Mouse (Mus musculus) lung, embryonic 14.5 days (tissue): Measurements from ENCODE around the gene Rab38. TPM values are rescaled to one million over a fixed set of nuclear protein-coding genes. Genes with fewer than 3 reads are reported as not detected.

Experiments used
- ATAC-seq: fragments of 200-750 bp; cut with Nextera tagmentation; 2 replicates; pipeline ENCODE4 v1.8.0; 2017; ENCODE audit warnings: mild to moderate bottlenecking, moderate TSS enrichment, moderate library complexity; ENCODE audit not compliant: insufficient read depth
- DNase-seq: peaks from one replicate; pipeline ENCODE4 v3.0.0-alpha.2; 2015
- H3K27ac ChIP-seq: fragments of 300-500 bp; sonication (generic); 2 replicates; pipeline ENCODE4 v1.5.1; 2014; ENCODE audit warnings: low read depth, mild to moderate bottlenecking, moderate library complexity
- H3K27me3 ChIP-seq: fragments of 300-500 bp; sonication (generic); 2 replicates; pipeline ENCODE4 v1.6.1; 2014; ENCODE audit warnings: low read length, control low read depth; ENCODE audit not compliant: insufficient read depth
- H3K36me3 ChIP-seq: fragments of 300-500 bp; sonication (generic); 2 replicates; pipeline ENCODE4 v1.6.1; 2014; ENCODE audit warnings: control low read depth; ENCODE audit not compliant: insufficient read depth
- H3K4me1 ChIP-seq: fragments of 300-500 bp; sonication (generic); 2 replicates; pipeline ENCODE4 v1.6.1; 2014; ENCODE audit warnings: antibody characterized with exemption, control low read depth; ENCODE audit not compliant: insufficient read depth
- H3K4me2 ChIP-seq: fragments of 300-500 bp; sonication (generic); 2 replicates; pipeline ENCODE4 v1.6.1; 2014; ENCODE audit warnings: mild to moderate bottlenecking
- H3K4me3 ChIP-seq: fragments of 300-500 bp; sonication (generic); 2 replicates; pipeline ENCODE4 v1.5.1; 2014; ENCODE audit warnings: low read depth, low read length
- H3K9ac ChIP-seq: fragments of 300-500 bp; sonication (generic); 2 replicates; pipeline ENCODE4 v1.6.1; 2014
- H3K9me3 ChIP-seq: fragments of 300-500 bp; sonication (generic); 2 replicates; pipeline ENCODE4 v1.6.1; 2016; ENCODE audit warnings: low read depth, low read length, control low read depth
- CTCF ChIP-seq: IDR thresholded peaks from 2 replicates; pipeline ENCODE4 v1.5.1; 2016; ENCODE audit warnings: antibody characterized with exemption, low read depth
- WGBS: fragments of 180-500 bp; shearing (Covaris S2); extraction: QIAGEN DNeasy Blood & Tissue Kit; methylation state at CpG from one replicate; pipeline ENCODE4 v1.1.7; 2014; 5-methylcytosine and 5-hydroxymethylcytosine counted together
- polyA plus RNA-seq: library from polyadenylated mRNA; unstranded; fragments of >200 nt; fragmentation: Nextera tagmentation; extraction: Ambion mirVana; gene quantifications from 2 replicates; pipeline ENCODE4 v1.2.1, GENCODE M21; 2014

Rab38 gene
- polyA plus RNA-seq, 1 experiment from 2014 or later, result 19.0 TPM

DNA sequence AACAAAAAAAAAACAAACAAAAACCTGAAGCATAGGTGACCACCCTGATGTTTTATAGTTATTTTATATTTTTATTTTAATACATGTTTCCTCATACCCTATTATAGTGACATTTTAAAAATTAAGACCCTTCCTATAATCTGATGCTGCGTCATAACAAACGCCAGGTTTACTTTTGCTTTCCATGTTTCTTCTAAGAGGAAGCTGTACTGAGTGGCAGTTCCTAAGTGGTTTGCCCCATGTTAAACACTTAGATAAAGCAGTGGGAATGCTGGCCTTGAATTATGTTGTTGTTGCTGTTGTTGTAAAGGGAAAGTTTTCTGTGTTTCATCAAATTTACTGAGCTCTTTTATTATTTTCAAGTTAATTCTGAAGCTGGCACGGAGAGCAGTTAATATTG lies 27.8 kb downstream of the Rab38 start:
- DNase-seq, result peak; percentile 2
- Histone ChIP-seq H3K27ac (no peak overlapping the region), H3K4me1 (no peaks in the 10 kb centered on the region), H3K9me3 (no peaks in the 10 kb centered on the region), H3K4me3 (no peak overlapping the region), H3K9ac (no peak overlapping the region), H3K36me3 (no peaks in the 10 kb centered on the region), H3K27me3 (no peaks in the 10 kb centered on the region), H3K4me2 (no peak overlapping the region)
- 61% methylated on average over 3 of the region's 3 CpGs for WGBS
- TF ChIP-seq CTCF, result no peak
- no peak for ATAC-seq

DNA sequence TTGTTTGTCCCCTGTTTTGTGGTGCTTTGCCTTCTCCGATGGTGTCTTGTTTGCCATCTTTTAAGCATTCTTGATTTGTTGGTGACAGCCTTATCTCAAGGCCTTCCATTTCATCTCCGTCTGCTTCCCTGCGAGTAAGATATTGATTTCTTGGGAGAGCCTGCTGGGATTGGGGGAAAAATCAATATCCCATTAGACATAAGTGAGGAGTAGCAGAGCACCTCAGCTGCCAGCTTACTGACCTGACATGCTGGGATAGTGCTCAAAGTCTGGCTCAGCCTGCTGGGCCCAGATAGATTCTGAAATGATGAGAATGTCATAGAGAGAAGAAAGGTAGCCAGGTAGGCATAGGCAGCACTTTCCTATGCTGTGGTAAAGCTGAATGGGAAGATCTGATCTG lies 37.7 kb downstream of the Rab38 start:
- Histone ChIP-seq H3K4me2 (no peak overlapping the region), H3K4me3 (no peak overlapping the region), H3K9me3 (no peaks in the 10 kb centered on the region), H3K36me3 (no peaks in the 10 kb centered on the region), H3K27ac (no peak overlapping the region), H3K9ac (no peak overlapping the region), H3K27me3 (no peaks in the 10 kb centered on the region), H3K4me1 (no peaks in the 10 kb centered on the region)
- no peak for DNase-seq
- no peak for TF ChIP-seq CTCF
- no peak for ATAC-seq
- 56% methylated on average over 3 of the region's 3 CpGs for WGBS

GRCm38 (mm10) chr7:88482110-88482619 lies 52.1 kb downstream of the Rab38 start:
- DNase-seq (no peak), ATAC-seq (no peak)
- Histone ChIP-seq H3K9me3 (no peaks in the 10 kb centered on the region), H3K27ac (no peak overlapping the region), H3K27me3 (no peaks in the 10 kb centered on the region), H3K9ac (no peak overlapping the region), H3K4me3 (no peak overlapping the region), H3K4me2 (no peak overlapping the region), H3K36me3 (no peaks in the 10 kb centered on the region), H3K4me1 (no peaks in the 10 kb centered on the region)
- TF ChIP-seq CTCF, result no peak
- WGBS, result 74% methylated on average over 7 of the region's 7 CpGs

GRCm38 (mm10) chr7:88482628-88483027 lies 52.6 kb downstream of the Rab38 start:
- H3K4me2 ChIP-seq, result no peak overlapping the region

DNA sequence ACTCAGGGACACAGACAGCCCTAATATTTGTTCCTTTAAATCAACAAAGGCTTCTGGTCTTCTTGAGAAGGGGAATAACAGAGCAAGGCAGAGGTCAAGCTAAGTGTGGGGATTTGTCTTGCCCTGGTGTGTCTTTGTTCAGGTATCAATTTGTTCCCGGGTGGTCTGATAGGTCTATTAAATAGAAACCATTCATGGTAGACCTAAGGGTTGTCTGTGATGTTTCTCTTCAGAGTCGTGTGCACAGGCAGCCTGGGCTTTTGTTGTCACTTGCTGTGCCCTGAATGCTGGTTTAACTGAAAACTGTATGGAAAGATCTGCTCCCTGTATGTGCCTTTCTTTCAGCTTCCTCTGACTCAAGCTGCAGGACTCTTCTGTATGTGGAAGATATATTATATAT lies 60.9 kb downstream of the Rab38 start:
- Histone ChIP-seq H3K27ac (no peak overlapping the region), H3K36me3 (no peaks in the 10 kb centered on the region), H3K27me3 (no peaks in the 10 kb centered on the region), H3K4me2 (no peak overlapping the region), H3K4me1 (no peaks in the 10 kb centered on the region), H3K9me3 (no peaks in the 10 kb centered on the region), H3K4me3 (no peak overlapping the region), H3K9ac (no peak overlapping the region)
- ATAC-seq, result no peak
- no peak for DNase-seq
- WGBS, result 17% methylated on average over 2 of the region's 2 CpGs
- no peak for TF ChIP-seq CTCF

More at GRCm38 (mm10) chr7:88482628-88483027, 52.6 kb downstream of the Rab38 start:
- 58% methylated on average over 7 of the region's 7 CpGs for WGBS
- DNase-seq (no peak), ATAC-seq (no peak)
- no peak overlapping the region for H3K4me3 ChIP-seq
- TF ChIP-seq CTCF, result no peak
- no peak overlapping the region for H3K9ac ChIP-seq
- H3K36me3 ChIP-seq, result no peaks in the 10 kb centered on the region
- H3K9me3 ChIP-seq, result no peaks in the 10 kb centered on the region
- H3K27ac ChIP-seq, result no peak overlapping the region
- H3K27me3 ChIP-seq, result no peaks in the 10 kb centered on the region
- H3K4me1 ChIP-seq, result no peaks in the 10 kb centered on the region

DNA sequence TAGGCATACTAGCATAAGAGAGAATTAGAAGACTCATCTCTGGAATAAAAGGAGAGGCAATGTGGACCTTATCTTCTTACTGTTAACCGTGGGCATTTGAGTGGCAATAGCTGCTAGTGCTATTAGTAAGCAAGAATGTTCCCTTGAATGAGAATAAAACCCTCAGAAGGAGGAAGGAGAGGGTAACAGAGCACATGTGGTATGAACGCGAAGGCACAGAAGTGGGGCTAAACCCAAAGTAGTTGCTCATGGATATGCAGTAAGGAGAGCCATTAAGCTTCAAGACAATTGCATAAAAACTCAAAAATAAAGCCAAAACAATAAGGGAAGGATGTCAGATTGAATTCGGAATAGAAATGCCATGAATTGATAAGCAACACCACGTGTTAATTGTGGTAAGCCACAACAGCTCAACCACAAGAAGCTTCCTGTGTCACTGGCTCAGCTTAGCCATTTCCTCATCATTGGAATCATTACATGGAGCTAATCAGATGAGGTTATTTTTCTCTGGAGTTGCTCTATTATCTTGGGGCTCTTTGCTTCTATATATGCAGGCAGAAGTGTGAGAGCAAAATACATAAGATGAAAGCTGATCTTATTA lies 72.2 kb downstream of the Rab38 start:
- DNase-seq (no peak), ATAC-seq (no peak)
- 84% methylated on average over 5 of the region's 5 CpGs for WGBS
- Histone ChIP-seq H3K4me1 (no peaks in the 10 kb centered on the region), H3K27ac (no peak overlapping the region), H3K9ac (no peak overlapping the region), H3K9me3 (no peaks in the 10 kb centered on the region), H3K4me2 (no peak overlapping the region), H3K27me3 (no peaks in the 10 kb centered on the region), H3K36me3 (no peaks in the 10 kb centered on the region), H3K4me3 (no peak overlapping the region)
- TF ChIP-seq CTCF, result no peak

DNA sequence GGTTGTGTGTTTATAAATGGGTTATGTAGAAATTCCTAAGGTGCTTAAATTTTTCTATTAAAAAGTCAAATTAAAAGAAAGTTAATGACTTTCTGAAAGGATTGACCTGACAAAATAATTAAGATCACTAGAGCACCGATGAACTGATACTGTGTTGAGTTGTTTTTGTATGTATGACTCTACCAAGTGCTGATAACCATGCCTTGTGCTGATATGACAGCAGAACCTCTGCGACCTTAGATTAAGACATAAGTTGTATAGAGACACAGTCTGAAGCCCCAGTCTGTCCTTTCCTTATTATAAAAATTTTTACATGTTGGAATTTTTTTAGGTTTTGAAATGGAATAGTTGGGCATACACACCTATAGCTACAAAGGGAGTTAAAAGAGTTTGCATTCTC lies 79.7 kb downstream of the Rab38 start:
- no peak for DNase-seq
- Histone ChIP-seq H3K9ac (no peak overlapping the region), H3K27ac (no peak overlapping the region), H3K9me3 (no peaks in the 10 kb centered on the region), H3K4me3 (no peak overlapping the region), H3K4me2 (no peak overlapping the region), H3K4me1 (no peaks in the 10 kb centered on the region), H3K36me3 (no peaks in the 10 kb centered on the region), H3K27me3 (no peaks in the 10 kb centered on the region)
- 70% methylated on average over 2 of the region's 2 CpGs for WGBS
- no peak for ATAC-seq
- TF ChIP-seq CTCF, result no peak

GRCm38 (mm10) chr7:88522481-88522880 lies 92.4 kb downstream of the Rab38 start:
- no peak overlapping the region for H3K9ac ChIP-seq
- ATAC-seq, result no peak

More at GRCm38 (mm10) chr7:88522481-88522880, 92.4 kb downstream of the Rab38 start:
- WGBS, result 68% methylated on average over 1 of the region's 1 CpGs
- no peaks in the 10 kb centered on the region for H3K9me3 ChIP-seq
- no peak overlapping the region for H3K27ac ChIP-seq
- H3K4me2 ChIP-seq, result no peak overlapping the region
- peak; percentile 13 for DNase-seq
- no peak overlapping the region for H3K4me3 ChIP-seq
- no peaks in the 10 kb centered on the region for H3K4me1 ChIP-seq
- peak; percentile 19 for TF ChIP-seq CTCF
- H3K36me3 ChIP-seq, result no peaks in the 10 kb centered on the region
- no peaks in the 10 kb centered on the region for H3K27me3 ChIP-seq
